Mouse (Mus musculus): ENCODE data around the gene Chst11. TPM values are rescaled to one million over a fixed set of nuclear protein-coding genes. Genes with fewer than 3 reads are reported as not detected.

Gene Chst11
- polyA plus RNA-seq, 1 experiment from 2014 or later = 2.6 TPM

DNA sequence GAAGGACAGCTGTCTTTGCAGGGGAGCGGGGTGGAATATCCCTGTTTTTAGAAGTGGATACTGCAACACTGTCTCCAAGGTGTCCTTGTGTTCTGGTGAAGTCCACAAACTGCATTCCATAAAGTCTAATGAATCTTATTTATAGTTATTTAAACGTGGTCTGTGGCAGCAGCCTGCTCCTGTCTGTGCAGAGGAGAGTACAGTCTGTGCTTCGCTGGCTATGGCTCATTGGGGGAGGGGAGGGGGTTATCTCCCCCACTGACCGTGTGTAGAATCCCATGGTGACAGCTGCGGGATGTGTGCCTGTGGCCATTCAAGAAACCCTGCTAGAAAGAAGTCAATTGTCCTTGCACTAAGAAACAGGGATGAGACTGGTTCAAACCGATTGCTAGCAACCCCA, 206.7 kb downstream of the Chst11 start:
- WGBS = 35% methylated on average over 6 of the region's 6 CpGs
- H3K4me1 ChIP-seq (replicated peaks) = peaks cover 7% of the 10 kb centered on the region
- H3K36me3 ChIP-seq = peaks cover 11% of the 10 kb centered on the region
- H3K4me2 ChIP-seq = no peak overlapping the region
- no peak overlapping the region for H3K27ac ChIP-seq (replicated peaks)
- H3K4me3 ChIP-seq = no peak overlapping the region
- H3K9me3 ChIP-seq = no peaks in the 10 kb centered on the region
- H3K27me3 ChIP-seq = no peaks in the 10 kb centered on the region
- no peak overlapping the region for H3K9ac ChIP-seq
- 0 out of 2 replicates have a peak, but pooled peaks have one; percentile 45 for ATAC-seq (ENCODE audit: low read depth)

DNA sequence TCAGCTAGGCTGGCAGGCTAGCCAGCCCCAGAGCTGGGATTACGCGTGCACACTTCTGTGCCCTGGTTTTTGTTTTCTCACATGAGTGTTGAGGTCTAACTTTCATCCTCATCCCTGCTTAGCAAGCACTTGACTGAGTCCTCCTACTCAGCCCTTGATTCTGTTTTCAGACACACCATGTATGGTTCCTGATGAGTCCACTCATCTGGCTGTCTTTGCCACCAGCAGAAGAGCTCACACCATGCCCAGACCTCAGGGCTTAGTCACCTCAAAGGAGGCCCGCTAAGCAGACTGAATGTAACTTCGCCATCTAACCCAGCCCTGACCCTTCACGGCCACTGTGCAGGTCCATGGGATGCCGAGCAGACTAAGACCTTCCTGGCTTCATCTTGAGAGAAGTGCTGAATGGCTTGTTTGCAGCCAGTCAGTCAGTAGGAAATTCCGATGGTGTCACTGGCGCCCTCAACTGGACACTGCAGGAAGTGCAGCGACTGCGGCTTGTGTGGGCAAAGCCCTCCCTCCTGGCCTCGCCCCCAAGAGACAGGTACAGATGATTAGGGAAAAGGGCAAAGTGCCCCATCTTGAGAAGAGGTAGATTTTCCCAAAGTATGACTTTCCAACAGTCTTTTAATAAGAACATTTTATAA, 212.5 kb downstream of the Chst11 start:
- Histone ChIP-seq H3K4me1 (replicated peaks) (no peaks in the 10 kb centered on the region), H3K9ac (no peak overlapping the region), H3K4me2 (no peak overlapping the region), H3K9me3 (no peaks in the 10 kb centered on the region), H3K36me3 (no peaks in the 10 kb centered on the region), H3K27me3 (no peaks in the 10 kb centered on the region), H3K27ac (replicated peaks) (no peak overlapping the region), H3K4me3 (no peak overlapping the region)
- ATAC-seq (ENCODE audit: low read depth) = no peak
- WGBS = 50% methylated on average over 11 of the region's 11 CpGs

DNA sequence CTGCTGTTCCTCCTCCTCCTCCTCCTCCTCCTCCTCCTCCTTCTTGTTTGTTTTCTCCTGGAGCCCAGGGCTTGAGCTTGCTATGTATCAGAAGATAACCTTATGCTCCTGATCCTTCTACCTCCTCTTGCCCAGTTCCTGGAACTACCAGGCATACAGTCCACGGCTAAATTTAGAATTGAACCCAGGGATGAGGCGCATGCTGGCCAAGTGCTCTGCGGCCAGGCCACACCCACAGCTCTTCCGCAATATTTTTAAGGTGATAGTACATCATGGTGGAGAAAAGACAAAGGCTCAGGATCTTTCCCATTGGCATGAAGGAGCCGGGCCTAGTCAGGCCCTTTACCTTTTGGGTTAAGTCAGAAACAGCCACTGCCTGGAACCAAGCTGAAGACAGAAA, 213.4 kb downstream of the Chst11 start:
- 85% methylated on average over 5 of the region's 5 CpGs for WGBS
- H3K4me1 ChIP-seq (replicated peaks) = no peaks in the 10 kb centered on the region
- H3K27ac ChIP-seq (replicated peaks) = no peak overlapping the region
- no peak for ATAC-seq (ENCODE audit: low read depth)
- no peak overlapping the region for H3K9ac ChIP-seq
- H3K9me3 ChIP-seq = no peaks in the 10 kb centered on the region
- H3K36me3 ChIP-seq = no peaks in the 10 kb centered on the region
- H3K4me3 ChIP-seq = no peak overlapping the region
- no peak overlapping the region for H3K4me2 ChIP-seq
- H3K27me3 ChIP-seq = no peaks in the 10 kb centered on the region

DNA sequence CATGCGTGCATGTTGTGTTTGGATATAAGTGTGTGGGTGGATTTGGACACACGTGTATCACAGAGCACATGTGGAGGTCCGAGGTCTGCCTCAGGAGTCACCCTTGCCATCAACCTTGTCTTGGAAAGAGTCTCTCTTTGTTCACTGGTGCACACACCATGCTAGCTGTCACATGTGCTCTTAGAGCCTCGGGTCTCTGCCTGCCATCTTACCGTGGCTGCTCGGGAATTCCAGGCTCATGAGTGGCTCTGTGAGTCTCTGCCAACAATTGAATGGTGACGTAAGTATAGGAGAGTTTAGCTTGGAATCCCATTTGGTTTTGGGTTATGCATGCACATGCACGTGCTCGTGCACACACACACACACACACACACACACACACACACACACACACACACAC, 214.0 kb downstream of the Chst11 start:
- H3K36me3 ChIP-seq = no peaks in the 10 kb centered on the region
- no peaks in the 10 kb centered on the region for H3K27me3 ChIP-seq
- 81% methylated on average over 9 of the region's 9 CpGs for WGBS
- no peak for ATAC-seq (ENCODE audit: low read depth)
- no peak overlapping the region for H3K27ac ChIP-seq (replicated peaks)
- no peak overlapping the region for H3K9ac ChIP-seq
- no peak overlapping the region for H3K4me3 ChIP-seq
- no peak overlapping the region for H3K4me2 ChIP-seq
- no peaks in the 10 kb centered on the region for H3K9me3 ChIP-seq
- no peaks in the 10 kb centered on the region for H3K4me1 ChIP-seq (replicated peaks)

DNA sequence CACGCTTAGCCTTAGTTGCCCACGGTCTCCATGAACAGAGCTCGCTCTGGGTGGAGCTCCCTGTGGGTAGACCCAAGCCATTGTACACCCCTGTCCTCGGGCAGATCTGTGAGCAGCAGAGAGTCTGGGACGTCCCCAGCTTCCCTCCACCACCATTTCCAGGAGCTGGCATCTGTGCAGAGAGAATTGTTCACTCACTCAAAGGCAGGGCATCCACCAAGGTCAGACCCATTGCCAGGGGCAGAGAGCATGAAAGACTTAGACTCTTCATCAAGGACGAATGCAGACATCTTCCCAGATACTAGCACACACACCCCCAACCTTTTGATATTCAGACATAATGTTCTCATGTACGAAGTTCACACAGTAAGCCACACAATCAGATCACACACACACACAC, 216.2 kb downstream of the Chst11 start:
- Histone ChIP-seq H3K27me3 (no peaks in the 10 kb centered on the region), H3K4me3 (no peak overlapping the region), H3K27ac (replicated peaks) (no peak overlapping the region), H3K4me1 (replicated peaks) (no peaks in the 10 kb centered on the region), H3K4me2 (no peak overlapping the region), H3K9ac (no peak overlapping the region), H3K36me3 (no peaks in the 10 kb centered on the region), H3K9me3 (no peaks in the 10 kb centered on the region)
- ATAC-seq (ENCODE audit: low read depth) = no peak
- 82% methylated on average over 7 of the region's 7 CpGs for WGBS

DNA sequence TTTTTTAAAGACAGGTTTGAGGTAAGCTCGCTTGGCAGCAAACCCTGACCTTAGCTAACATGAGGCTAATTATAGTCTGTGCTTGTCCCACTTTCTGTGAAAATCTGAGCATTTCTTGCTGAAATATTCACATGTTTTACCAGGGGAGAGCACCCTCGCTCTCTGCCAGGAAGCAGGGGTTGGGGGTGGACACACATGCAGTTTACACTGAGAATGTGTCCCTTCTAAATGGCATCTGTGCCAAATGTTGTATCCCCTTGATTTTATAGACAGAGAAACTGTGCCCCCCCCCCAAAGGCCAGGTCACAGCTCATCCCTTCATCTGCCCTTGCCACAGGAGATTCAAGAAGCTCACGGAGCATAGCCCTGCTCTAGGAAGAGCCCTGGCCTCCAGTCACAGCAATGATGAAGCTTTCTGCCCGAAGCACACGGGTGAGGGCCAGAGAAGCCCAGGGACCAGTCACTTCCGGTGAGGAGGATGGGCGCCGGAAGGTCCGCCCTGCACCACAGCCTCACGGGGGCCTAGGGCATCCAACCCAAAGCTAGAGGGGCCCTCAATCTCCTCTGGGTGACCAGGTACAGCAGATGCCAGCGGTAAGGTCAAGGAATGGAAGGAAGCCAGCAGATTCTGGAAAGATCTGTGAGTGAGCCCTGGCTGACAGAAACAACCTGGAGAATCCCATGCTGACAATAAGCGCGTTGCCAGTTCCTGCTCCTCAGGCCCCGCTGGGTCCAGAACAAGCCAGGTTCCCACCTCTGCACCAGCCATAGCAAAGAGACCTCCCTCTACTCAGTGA, 217.8 kb downstream of the Chst11 start:
- Histone ChIP-seq H3K4me3 (no peak overlapping the region), H3K4me1 (replicated peaks) (no peaks in the 10 kb centered on the region), H3K4me2 (no peak overlapping the region), H3K27me3 (no peaks in the 10 kb centered on the region), H3K9ac (no peak overlapping the region), H3K36me3 (no peaks in the 10 kb centered on the region), H3K27ac (replicated peaks) (no peak overlapping the region), H3K9me3 (no peaks in the 10 kb centered on the region)
- ATAC-seq (ENCODE audit: low read depth) = no peak
- 89% methylated on average over 14 of the region's 14 CpGs for WGBS

DNA sequence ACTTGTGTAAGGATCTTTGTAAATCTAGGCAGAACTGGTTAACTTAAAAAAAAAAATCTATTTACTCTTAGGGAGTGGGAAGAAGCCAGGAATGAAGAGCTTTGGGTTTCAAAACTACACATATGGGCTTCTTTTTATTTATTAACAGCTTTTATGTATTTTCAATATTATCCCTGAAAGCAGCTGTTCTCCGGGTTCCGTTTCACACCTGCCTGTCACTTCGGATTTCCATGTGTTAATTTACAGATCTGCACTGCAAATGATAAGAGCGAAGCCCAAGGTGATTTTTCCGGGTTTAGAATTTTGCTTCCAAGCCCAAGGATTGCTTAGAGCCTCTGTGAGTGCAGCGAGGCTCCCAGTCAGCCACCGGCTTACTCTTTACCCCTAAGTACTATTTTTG, 223.1 kb downstream of the Chst11 start:
- no peaks in the 10 kb centered on the region for H3K9me3 ChIP-seq
- H3K27me3 ChIP-seq = no peaks in the 10 kb centered on the region
- 88% methylated on average over 7 of the region's 7 CpGs for WGBS
- no peak for ATAC-seq (ENCODE audit: low read depth)
- peaks cover 15% of the 10 kb centered on the region for H3K4me1 ChIP-seq (replicated peaks)
- no peak overlapping the region for H3K4me2 ChIP-seq
- H3K36me3 ChIP-seq = no peaks in the 10 kb centered on the region
- no peak overlapping the region for H3K27ac ChIP-seq (replicated peaks)
- no peak overlapping the region for H3K9ac ChIP-seq
- H3K4me3 ChIP-seq = no peak overlapping the region

DNA sequence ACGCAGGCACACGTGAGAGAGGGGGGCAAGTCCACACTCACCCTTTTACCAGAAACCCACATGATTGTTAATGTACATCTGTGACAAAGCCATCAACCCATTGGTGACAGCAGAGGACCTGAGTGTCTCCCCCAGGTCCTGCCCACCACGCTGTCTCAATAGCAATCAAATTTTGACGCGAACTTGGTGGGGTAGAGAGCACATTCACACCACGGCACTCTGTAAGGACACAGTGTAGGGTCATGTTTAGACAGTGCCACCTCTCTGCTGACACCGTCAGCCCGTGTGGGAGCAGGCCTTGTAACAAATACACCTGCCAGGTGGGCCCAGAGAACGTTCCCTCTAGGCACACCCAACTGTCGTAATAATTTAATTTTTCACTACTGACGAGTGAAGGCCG, 224.1 kb downstream of the Chst11 start:
- Histone ChIP-seq H3K4me1 (replicated peaks) (peaks cover 15% of the 10 kb centered on the region), H3K9ac (no peak overlapping the region), H3K36me3 (no peaks in the 10 kb centered on the region), H3K4me2 (no peak overlapping the region), H3K27ac (replicated peaks) (no peak overlapping the region), H3K9me3 (no peaks in the 10 kb centered on the region), H3K27me3 (no peaks in the 10 kb centered on the region), H3K4me3 (no peak overlapping the region)
- ATAC-seq (ENCODE audit: low read depth) = no peak
- WGBS = 76% methylated on average over 12 of the region's 12 CpGs

DNA sequence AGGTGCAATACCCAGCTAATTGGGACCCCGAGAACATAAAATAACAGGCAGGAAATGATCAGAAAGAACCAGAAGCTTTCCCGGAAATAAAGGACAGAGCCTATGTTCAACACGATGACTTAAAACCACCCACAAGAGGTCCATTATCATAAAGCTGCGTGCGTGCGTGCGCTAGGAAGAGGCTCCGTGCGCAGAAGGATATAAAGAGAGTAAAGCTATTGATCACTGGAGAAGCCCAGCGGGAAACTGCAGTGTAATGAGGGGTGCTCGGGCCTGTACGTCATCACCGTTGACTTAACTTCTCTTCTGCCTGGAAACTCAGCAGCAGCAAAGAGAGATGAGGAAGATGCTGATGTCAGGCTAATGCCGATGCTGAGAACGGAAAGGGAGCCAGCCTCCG, 224.8 kb downstream of the Chst11 start:
- H3K9ac ChIP-seq = no peak overlapping the region
- H3K4me1 ChIP-seq (replicated peaks) = peaks cover 15% of the 10 kb centered on the region
- 0 out of 2 replicates have a peak overlapping the region, but pooled peaks have one; percentile 23 for H3K4me2 ChIP-seq
- peak; percentile 53; the same call in 1 of the 2 replicates for ATAC-seq (ENCODE audit: low read depth)
- H3K36me3 ChIP-seq = no peaks in the 10 kb centered on the region
- no peaks in the 10 kb centered on the region for H3K9me3 ChIP-seq
- no peaks in the 10 kb centered on the region for H3K27me3 ChIP-seq
- WGBS = 33% methylated on average over 16 of the region's 16 CpGs
- no peak overlapping the region for H3K4me3 ChIP-seq
- no peak overlapping the region; the same call in 1 of the 2 replicates for H3K27ac ChIP-seq (replicated peaks)

DNA sequence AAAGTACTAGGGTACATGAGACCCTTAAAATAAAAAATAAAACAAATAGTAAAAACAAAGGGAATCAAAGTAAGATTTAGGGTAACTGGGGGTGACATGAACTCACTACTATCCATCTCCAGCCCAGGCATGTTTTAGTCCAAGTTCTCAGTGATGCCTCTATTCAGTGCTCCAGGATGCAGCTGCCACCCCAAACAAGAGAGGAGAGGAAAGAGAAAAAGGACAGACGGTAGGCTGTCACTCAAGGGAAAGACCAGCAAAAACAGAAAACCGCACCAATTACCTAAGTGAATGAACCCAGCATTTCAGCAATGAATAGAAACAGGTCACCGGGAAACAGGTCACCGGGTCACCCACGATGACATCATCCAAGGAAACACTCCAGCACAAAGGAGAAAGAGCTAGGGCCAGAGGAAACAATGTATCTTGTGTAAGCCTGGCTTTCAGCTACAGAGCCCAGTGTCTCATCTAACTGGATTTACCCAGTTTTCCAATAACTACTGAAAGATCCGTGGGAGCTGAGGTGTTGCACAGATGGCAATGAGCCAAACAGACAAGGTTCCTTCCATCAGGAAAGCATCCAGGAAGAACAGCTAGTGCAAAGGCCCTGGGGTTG, 225.8 kb downstream of the Chst11 start:
- ATAC-seq (ENCODE audit: low read depth) = peak; percentile 8; the same call in 1 of the 2 replicates
- H3K4me3 ChIP-seq = no peak overlapping the region
- no peak overlapping the region for H3K27ac ChIP-seq (replicated peaks)
- H3K4me2 ChIP-seq = no peak overlapping the region
- H3K9me3 ChIP-seq = no peaks in the 10 kb centered on the region
- H3K9ac ChIP-seq = no peak overlapping the region
- peaks cover 15% of the 10 kb centered on the region for H3K4me1 ChIP-seq (replicated peaks)
- H3K27me3 ChIP-seq = no peaks in the 10 kb centered on the region
- WGBS = 32% methylated on average over 6 of the region's 6 CpGs
- no peaks in the 10 kb centered on the region for H3K36me3 ChIP-seq

DNA sequence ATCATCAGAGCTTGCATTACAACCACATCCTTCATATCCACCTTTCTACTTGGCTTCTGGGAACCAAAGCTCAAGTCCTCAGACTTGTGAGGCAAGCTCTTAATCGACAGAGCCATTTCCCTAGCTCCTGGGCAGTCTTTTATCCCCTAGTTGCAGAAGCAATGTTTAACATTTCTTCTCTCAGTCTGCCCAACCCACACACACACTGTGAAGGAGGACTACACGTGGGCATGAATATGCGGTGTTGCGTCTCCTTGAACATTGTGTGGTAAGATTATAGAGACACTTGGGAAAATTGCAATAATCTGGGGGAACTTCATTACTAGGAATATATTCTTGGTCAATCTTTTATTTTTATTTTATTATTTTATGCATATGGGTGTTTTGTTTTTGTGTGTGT, 227.3 kb downstream of the Chst11 start:
- no peak for ATAC-seq (ENCODE audit: low read depth)
- no peaks in the 10 kb centered on the region for H3K9me3 ChIP-seq
- 92% methylated on average over 4 of the region's 4 CpGs for WGBS
- H3K4me2 ChIP-seq = no peak overlapping the region
- no peak overlapping the region for H3K9ac ChIP-seq
- peaks cover 15% of the 10 kb centered on the region for H3K4me1 ChIP-seq (replicated peaks)
- H3K36me3 ChIP-seq = no peaks in the 10 kb centered on the region
- no peak overlapping the region for H3K4me3 ChIP-seq
- H3K27me3 ChIP-seq = no peaks in the 10 kb centered on the region
- no peak overlapping the region for H3K27ac ChIP-seq (replicated peaks)

DNA sequence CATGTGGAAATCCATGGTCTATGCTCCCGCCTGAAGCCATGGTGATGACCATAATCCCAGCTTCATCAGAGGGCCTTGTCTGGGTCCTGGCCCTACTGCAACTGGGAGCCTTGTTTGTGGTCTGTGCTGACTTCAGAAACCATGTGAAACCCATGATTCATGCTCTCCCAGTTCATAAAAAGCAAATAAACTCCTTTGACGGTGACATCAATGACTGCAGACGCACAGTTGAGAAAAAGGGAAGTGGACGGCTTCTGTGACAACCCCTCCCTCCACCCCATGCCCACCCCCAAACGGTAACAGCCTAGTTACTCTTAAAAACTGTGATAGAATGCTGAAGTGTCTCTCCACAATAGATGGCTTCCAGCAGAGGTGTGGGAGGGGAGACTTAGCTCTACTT, 230.3 kb downstream of the Chst11 start:
- Histone ChIP-seq H3K9ac (no peak overlapping the region), H3K9me3 (no peaks in the 10 kb centered on the region), H3K27me3 (no peaks in the 10 kb centered on the region), H3K4me3 (no peak overlapping the region), H3K4me2 (no peak overlapping the region), H3K4me1 (replicated peaks) (peaks cover 2% of the 10 kb centered on the region; the same call in 1 of the 2 replicates), H3K27ac (replicated peaks) (no peak overlapping the region), H3K36me3 (no peaks in the 10 kb centered on the region)
- ATAC-seq (ENCODE audit: low read depth) = no peak
- WGBS = 79% methylated on average over 5 of the region's 5 CpGs

Measured in neural tube, embryonic 13.5 days (tissue).